Mouse (Mus musculus) kidney, adult 2 months (tissue): ENCODE measurements at regions not wholly inside any gene's neighbourhood (a gene's known extent, or its start where the extent isn't known, plus 50 kb on each side); places are given as distances from the start of the nearest gene placed in this dataset.

Experiments used
- CTCF ChIP-seq: fragments of 200-500 bp; conservative IDR thresholded peaks from 2 replicates; pipeline ENCODE4 v1.5.1; 2011; ENCODE audit warnings: low read depth, mild to moderate bottlenecking, control low read depth, low read length, moderate library complexity, mixed read lengths; ENCODE audit not compliant: insufficient read depth, insufficient read length
- POLR2A ChIP-seq: fragments of 200-500 bp; IDR thresholded peaks from one replicate; pipeline ENCODE4 v1.6.1; 2011; ENCODE audit warnings: low read depth, low read length, control low read depth

- TF ChIP-seq POLR2A (no peak), CTCF (no peak)
Measured at GRCm38 (mm10) chr14:71030164-71030880, 430.7 kb upstream of the Fam160b2 start.
